Mouse (Mus musculus) layer of hippocampus, adult 8-10 months (tissue): ENCODE results near the gene Ppm1n. TPM values are rescaled to one million over a fixed set of nuclear protein-coding genes. Genes with fewer than 3 reads are reported as not detected.
"Not testable (repeated sequence)": the region's sequence is repeated elsewhere in the genome, so short reads cannot be mapped to it uniquely, and the experiment has no call there.

ENCODE experiments used
- DNase-seq, 2 experiments: peaks; one replicate each; pipeline ENCODE4 v3.0.0; 2022; ENCODE audit warnings: low spot score in 2 of 2
- total RNA-seq, 4 experiments: library from RNA; stranded (reverse); gene quantifications; 2 replicates each; pipeline ENCODE4 v1.2.4; 2022

Gene Ppm1n
- total RNA-seq, 4 experiments from 2014 or later, result 0.28 TPM; not detected in 3

DNA sequence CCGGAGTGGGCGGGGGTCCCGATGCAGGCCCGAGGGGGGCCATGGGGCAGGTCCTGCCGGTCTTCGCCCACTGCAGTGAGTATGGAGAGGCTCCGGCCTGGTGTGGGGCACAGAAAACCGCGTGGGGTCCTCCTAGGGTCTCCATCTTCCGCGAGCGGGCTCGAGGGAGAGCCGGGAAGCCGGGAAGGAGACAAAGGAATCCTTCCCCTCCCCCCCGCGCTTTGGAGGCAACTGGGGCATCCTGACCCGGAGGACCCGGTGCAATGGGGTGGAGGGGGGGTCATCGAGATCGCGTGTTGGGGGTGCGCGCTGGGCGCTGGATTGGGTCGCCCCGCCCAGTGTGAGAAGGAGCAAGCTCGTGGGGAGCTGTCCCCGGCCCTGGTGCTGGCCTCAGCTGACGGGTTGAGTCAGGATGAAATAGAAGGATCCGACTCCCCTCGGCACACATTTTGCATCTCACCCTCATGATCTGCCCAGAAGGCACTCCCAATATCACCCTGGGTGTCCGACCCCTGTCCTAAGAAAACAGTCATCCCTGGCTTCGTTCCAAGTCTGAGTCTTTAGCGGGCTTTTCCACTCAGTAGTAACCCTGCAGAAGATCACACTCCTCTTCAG, 3.0 kb upstream of the Ppm1n start:
- DNase-seq, result no peak

DNA sequence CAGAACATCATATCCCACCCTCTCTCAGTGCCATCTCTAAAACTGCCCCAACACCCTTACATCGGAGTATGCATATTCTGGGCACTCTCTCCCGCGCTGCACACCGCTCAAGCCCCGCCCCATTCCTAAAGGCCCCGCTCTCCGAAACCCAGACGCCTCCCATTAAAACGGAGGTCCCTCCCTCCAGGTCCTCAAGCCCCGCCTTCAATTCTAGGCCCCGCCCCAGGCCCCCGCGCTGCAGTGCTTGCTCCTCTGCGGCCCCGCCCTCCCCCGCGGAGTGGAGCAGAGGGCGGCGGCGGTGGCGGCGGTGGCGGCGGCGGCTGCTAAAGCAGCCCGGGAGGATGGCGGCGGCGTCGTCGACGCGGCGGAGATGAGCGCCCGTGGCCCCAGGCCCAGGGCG, 2.5 kb upstream of the Ppm1n start, which contains the start of gene Rtn2:
Gene Rtn2, plus strand, starts transcription at position 240 of the 400 bp plus-strand sequence.
- peak; percentile 67 to 72 for DNase-seq

- DNase-seq, result not testable (repeated sequence)
Observed at GRCm38 (mm10) chr7:19281680-19282304, 1.9 kb upstream of the Ppm1n start.

GRCm38 (mm10) chr7:19279052-19279451, 812 bp downstream of the Ppm1n start:
- DNase-seq, result no peak

GRCm38 (mm10) chr7:19276253-19276652, 3.6 kb downstream of the Ppm1n start:
- no peak for DNase-seq

DNA sequence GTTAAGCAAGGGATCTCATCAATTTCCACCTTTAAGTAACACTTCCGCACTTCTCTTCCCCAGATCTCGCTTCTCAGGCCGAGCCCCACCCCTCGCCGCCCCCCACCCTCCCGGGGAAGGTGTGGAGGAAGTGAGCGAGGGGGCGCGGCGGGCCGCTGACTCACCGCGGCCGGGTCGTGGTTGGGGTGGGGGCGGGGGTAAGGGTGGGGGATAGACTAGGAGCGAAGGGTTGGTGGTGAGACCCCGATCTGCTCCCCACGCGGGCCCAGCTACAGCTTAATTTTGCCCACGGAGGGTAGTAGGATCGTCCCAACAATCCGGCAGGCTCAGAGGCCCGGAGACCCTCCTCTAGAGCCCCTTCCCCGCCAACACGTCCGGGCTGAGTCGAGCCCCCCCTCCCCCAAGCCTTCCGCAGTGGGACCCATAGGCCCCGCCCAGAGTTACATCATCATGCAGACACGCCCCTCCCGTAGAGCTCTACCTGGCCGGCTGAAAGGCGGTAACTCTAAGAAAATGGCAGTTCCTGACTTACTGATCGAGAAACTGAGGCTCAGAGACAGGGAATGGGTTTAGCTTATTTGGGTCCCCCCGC, 7.6 kb downstream of the Ppm1n start:
- no peak for DNase-seq

DNA sequence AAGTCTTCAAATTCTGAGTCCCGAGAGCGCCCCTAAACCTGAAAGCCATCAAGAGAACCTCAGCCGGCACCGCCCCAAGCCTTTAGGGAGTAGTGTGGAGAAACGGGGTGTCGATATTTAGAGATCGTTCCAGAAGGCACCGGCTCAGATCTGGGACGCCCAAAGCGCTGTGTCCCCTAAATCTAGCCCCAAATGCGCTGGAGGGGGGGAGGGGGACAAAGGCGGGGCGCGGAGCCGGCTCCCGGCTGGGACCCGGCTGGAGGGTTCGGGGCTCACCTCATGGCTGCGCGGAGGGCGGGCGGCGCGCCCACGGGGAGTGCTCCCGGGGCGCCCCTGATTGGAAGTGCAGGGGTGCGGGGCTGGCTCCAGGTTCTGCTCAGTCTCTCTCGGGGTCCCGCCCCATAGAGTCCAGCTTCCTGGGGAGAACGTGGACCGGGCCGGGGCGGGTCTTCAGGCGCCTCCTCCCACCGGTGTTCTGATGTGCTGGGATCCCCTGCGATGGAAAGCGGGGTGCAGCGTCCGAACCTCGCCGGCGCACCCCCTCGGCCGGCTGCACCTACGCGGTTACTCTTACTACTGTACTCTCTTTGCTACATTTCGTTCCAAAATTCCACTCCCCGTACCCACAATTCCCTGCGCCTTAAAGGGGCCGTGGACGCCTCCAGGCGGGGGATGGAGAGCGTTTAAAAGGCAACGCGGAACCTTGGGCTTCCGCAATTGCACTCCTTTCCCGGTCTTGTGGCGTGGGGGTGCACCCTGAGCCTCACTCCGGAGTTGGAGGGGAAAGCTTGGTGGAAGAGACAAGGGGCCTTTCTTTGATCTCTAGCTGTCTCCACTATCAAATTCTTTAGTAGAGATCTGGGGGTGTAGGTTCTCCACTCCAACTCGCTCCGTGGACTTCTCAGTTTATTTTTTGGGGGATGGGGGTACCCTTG, 8.4 kb downstream of the Ppm1n start, which contains the start of gene Vasp:
Gene Vasp, minus strand, starts transcription at position 580 of the 935 bp plus-strand sequence.
- peak; percentile 69 to 78 for DNase-seq

DNA sequence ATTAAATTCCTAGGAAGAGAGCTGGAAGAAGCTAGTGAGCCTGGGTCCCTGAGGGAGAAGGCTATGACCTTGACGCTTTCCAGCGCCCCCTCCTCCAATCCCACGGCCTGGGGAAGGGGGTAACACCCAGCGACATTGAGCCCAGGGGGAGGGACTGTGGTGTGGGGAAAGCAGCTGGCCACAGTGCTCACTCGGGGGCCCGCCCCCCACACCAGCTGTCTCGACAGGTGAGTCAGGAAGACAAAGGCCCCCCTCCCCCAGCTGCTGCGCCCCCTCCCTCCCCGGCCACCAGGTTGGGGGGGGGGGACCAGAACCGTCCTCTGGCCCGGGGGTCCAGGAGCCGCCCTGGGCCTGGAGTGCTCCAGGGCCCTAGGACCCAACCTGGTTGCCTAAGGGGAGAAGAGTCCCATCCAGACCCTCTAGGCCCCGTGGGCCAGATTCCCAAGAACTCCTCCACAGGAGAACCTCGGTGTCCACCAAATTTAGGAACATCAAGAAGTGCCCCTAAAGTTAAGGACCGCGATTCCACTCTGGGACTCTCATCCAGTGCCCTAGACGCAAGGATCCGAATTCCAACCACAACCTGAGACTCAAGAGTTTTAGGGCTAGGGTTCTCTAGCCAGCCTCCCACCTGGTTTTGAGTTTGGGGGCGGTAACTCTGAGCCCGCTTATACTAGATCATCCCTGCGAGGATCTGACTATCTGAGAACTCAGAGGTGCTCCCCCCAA, 9.2 kb downstream of the Ppm1n start:
- DNase-seq, result no peak

DNA sequence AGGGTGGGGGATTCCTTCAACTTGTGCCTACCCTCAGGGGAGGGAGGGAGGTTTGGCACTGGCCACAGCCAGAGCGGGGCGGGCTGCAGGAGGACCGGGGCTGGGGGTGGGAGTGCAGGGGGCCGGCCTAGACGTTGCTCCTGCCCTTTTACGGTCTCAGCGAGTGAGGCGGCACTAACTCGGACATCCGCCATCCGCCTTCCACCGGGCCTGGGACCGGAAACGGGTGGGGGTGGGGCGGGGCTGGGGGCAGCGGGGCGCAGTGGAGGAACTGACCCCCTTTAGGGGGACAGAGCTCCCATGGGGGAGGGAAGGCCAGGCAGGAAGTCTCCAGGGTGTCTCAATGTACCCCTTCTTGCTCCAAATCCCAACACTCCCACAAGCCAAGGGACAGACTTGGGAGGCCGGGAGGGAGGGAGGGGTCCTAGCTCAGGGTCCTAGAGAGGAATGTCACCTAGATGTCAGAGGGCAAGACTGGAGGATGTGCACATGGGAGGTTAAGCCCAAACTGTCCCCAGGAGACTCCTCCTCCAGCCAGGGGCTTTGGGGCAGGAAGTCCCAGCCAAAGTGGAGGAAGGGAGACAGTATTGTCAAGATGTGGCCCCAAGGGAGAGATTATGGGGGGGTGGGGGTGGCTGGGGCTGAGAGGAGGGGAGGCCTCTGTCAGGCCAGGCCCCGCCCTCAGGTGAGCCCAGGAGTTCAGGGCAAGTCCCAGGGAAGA, 10.0 kb downstream of the Ppm1n start:
- no peak for DNase-seq

- no peak for DNase-seq
Observed at GRCm38 (mm10) chr7:19268993-19269681, 10.7 kb downstream of the Ppm1n start.

- DNase-seq, result no peak
Observed at GRCm38 (mm10) chr7:19267051-19267450, 12.8 kb downstream of the Ppm1n start.

DNA sequence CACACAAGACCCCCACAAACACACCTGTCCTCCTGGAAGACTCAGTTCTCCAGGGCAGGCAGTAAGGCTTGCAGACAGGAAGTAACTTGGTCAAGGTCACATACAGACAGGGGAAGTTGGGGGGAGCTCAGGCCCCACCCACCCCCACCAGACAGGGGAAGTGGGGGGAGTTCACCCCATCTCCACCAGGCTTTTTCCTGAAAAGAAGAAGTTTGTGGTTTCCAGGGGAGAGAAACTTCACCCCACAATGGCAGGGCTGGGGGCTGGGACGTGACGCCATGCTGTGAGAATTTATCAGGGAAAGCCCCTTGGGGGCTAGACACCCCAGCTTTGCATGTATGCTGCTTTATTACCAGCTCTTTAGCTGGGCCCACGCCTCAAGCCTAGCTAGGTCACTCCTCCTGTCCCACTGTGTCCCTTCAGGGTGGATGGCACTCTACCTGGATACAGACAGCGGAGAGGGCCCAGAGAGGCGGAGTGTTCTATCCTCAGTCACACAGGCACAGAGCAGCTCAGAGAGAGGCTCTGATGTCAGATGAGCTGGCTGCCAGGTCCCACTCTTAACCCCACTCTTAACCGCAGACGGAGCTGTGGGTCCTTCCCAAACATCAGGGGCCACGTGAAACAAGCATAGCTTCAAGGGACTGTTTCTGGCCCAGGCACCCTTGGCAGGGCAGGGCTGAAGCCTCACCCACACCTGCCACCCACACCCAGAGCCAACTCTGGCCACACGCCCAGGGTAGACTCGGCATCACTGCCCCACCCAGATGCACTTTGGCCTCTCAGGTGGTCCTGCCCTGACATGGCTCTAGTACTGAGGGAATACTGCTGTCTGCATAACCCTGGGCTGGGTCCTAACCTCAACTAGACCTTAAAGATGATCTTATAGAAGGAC, 13.7 kb downstream of the Ppm1n start:
- no peak for DNase-seq

DNA sequence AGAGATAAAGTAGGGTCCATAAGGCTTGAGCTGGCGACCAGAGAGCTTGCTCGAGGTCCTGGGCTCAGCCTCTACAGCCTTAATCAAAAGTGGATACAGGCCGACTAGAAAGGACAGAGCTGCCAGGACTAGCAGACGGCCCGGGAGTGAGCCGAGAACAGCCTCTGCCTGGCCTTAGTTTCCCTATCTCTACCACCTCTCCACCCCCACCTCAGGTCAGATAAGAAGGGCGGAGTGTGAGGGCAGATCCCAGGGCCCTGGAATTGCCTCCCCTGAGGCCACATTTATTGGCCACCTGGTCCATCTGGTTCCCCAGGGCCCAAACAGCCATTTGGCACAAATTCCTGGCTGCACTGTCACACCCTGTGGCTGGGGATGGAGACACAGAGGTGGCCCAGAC, 14.7 kb downstream of the Ppm1n start:
- DNase-seq, result no peak

- DNase-seq, result no peak
Observed at GRCm38 (mm10) chr7:19258336-19258735, 21.5 kb downstream of the Ppm1n start.

GRCm38 (mm10) chr7:19257390-19258022, 22.4 kb downstream of the Ppm1n start:
- DNase-seq, result peak; percentile 38 to 62

GRCm38 (mm10) chr7:19256567-19256966, 23.3 kb downstream of the Ppm1n start:
- no peak for DNase-seq

DNA sequence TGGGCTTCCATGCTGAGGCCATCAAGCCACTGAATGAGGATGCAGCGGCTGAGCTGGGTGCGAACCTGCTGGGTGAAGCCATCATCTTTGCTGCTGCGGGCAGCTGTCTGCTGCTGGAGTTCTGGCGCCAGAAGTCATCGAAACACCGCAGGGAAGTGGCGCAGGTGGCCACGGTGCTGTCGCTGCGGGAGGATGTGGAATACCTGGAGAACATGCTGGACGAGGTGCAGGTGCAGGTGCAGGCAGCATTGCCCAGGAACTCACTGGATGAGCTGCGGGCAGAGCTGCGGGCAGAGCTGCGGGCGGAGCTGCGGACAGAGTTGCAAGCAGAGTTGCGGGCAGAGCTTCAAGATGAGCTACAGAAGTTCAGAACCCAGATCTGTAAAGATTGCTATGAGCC, 24.5 kb downstream of the Ppm1n start:
- no peak for DNase-seq

DNA sequence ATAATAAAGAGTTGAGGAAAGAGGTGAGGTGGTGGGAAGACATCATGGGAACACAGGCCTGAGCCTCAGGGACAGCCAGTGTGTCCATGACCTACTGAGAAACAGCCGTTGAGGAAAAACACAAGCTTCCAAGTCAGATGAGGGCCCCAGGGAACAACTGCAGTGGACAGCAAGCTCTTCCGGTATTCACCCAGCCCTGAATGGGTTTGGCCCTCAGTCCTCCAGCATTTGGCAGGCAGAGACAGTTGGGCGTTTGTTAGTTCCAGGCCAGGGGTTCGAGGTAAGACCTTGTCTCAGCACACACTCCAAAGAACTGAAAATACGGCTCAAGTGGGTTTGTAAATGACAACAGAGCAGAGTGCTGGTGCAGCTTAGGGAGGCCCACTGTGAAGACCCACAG, 26.4 kb downstream of the Ppm1n start:
- DNase-seq, result no peak
